Mouse (Mus musculus) megakaryocyte, embryonic 14.5 days (primary cell): ENCODE results near the gene Nxnl1.

ENCODE experiments used
- FLI1 ChIP-seq: IDR thresholded peaks from 2 replicates; pipeline ENCODE4 v1.6.1; 2012; ENCODE audit warnings: low read length, inconsistent platforms, mixed read lengths
- GATA1 ChIP-seq: IDR thresholded peaks from 3 replicates; pipeline ENCODE4 v1.6.1; 2012; ENCODE audit warnings: mixed read lengths, low read length, inconsistent platforms, borderline replicate concordance

DNA sequence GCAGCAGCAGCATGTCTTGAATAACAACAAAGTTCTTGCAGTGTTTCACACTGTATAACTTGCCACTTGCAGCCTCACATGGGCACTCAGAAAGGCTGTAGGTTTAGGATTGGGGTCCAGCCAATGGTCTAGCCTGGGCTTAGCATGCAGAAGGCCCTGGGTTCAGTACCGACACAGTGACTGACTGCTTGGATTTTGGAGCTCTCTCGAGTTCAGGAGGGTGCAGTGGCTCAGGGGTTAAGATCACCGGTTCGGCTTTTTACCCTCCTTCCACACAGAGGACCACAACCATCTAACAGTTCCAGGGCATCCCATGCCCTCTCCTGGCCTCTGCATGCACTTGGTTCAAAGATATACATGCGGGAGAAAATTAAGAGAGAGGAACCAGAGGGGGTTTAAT, 24.6 kb upstream of the Nxnl1 start:
- TF ChIP-seq GATA1, result no peak
- no peak for TF ChIP-seq FLI1
